Mouse (Mus musculus) heart, embryonic 16.5 days (tissue): ENCODE results near the gene 4930535I16Rik. TPM values are rescaled to one million over a fixed set of nuclear protein-coding genes. Genes with fewer than 3 reads are reported as not detected.

Experiments
- ATAC-seq: fragments of 200-750 bp; cut with Nextera tagmentation; replicated peaks from 2 replicates; pipeline ENCODE4 v1.8.0; 2017; ENCODE audit warnings: moderate number of reproducible peaks; ENCODE audit not compliant: insufficient read depth, low FRiP score; ENCODE audit errors: extremely low read depth
- H3K27ac ChIP-seq: fragments of 300-500 bp; sonication (generic); 2 replicates; pipeline ENCODE4 v1.5.1; 2014; ENCODE audit warnings: mild to moderate bottlenecking, low read length, control low read depth, moderate library complexity
- H3K27me3 ChIP-seq: fragments of 300-500 bp; sonication (generic); 2 replicates; pipeline ENCODE4 v1.6.1; 2014; ENCODE audit warnings: low read length, mixed read lengths; ENCODE audit not compliant: control insufficient read depth, insufficient read depth
- H3K36me3 ChIP-seq: fragments of 300-500 bp; sonication (generic); 2 replicates; pipeline ENCODE4 v1.6.1; 2014; ENCODE audit not compliant: control insufficient read depth, insufficient read depth
- H3K4me1 ChIP-seq: fragments of 300-500 bp; sonication (generic); 2 replicates; pipeline ENCODE4 v1.6.1; 2014; ENCODE audit warnings: low read length, mixed read lengths; ENCODE audit not compliant: control insufficient read depth, insufficient read depth
- H3K4me2 ChIP-seq: fragments of 300-500 bp; sonication (generic); 2 replicates; pipeline ENCODE4 v1.6.1; 2014; ENCODE audit warnings: low read depth, mild to moderate bottlenecking, control low read depth, low read length
- H3K4me3 ChIP-seq: fragments of 300-500 bp; sonication (generic); 2 replicates; pipeline ENCODE4 v1.5.1; 2014; ENCODE audit warnings: mild to moderate bottlenecking, control low read depth, low read length
- H3K9ac ChIP-seq: fragments of 300-500 bp; sonication (generic); 2 replicates; pipeline ENCODE4 v1.6.1; 2014; ENCODE audit warnings: low read length, control low read depth
- H3K9me3 ChIP-seq: fragments of 300-500 bp; sonication (generic); replicated peaks from 2 replicates; pipeline ENCODE4 v1.6.1; 2016; ENCODE audit warnings: low read length; ENCODE audit not compliant: control insufficient read depth
- WGBS: fragments of 180-500 bp; shearing (Covaris S2); extraction: QIAGEN DNeasy Blood & Tissue Kit; methylation state at CpG from one replicate; pipeline ENCODE4 v1.1.7; 2014; 5-methylcytosine and 5-hydroxymethylcytosine counted together
- polyA plus RNA-seq: library from polyadenylated mRNA; unstranded; fragments of >200 nt; fragmentation: Nextera tagmentation; extraction: Ambion mirVana; gene quantifications from 2 replicates; pipeline ENCODE4 v1.2.1, GENCODE M21; 2015

The 4930535I16Rik gene
- not detected in 2 replicates for polyA plus RNA-seq

GRCm38 (mm10) chr4:123917548-123918140 is at the start of gene 4930535I16Rik:
TSS of gene 4930535I16Rik (minus strand) at chr4:123918022.
- Histone ChIP-seq H3K4me2 (peak within 1 kb of the TSS; percentile 81), H3K4me1 (peaks cover 18% of the 10 kb centered on the region), H3K4me3 (peak within 1 kb of the TSS; percentile 98), H3K27me3 (no peaks in the 10 kb centered on the region), H3K36me3 (peaks cover 13% of the 10 kb centered on the region), H3K9me3 (no peaks in the 10 kb centered on the region), H3K27ac (peak within 1 kb of the TSS; percentile 92), H3K9ac (peak within 1 kb of the TSS; percentile 97)
- ATAC-seq: peak; percentile 28
- under 1% methylated on average over 59 of the region's 63 CpGs for WGBS

GRCm38 (mm10) chr4:123962721-123963120 is 44.9 kb upstream of the 4930535I16Rik start:
- WGBS: 62% methylated on average over 9 of the region's 9 CpGs
- Histone ChIP-seq H3K27me3 (no peaks in the 10 kb centered on the region), H3K4me2 (no peak overlapping the region), H3K36me3 (no peaks in the 10 kb centered on the region), H3K4me3 (no peak overlapping the region), H3K9me3 (no peaks in the 10 kb centered on the region), H3K4me1 (peaks cover 3% of the 10 kb centered on the region; the same call in 1 of the 2 replicates), H3K27ac (no peak overlapping the region), H3K9ac (no peak overlapping the region)
- no peak for ATAC-seq

GRCm38 (mm10) chr4:123960955-123961354 is 43.1 kb upstream of the 4930535I16Rik start:
- Histone ChIP-seq H3K27me3 (peaks cover 8% of the 10 kb centered on the region), H3K27ac (no peak overlapping the region), H3K9me3 (no peaks in the 10 kb centered on the region), H3K36me3 (no peaks in the 10 kb centered on the region), H3K9ac (no peak overlapping the region), H3K4me2 (0 out of 2 replicates have a peak overlapping the region, but pooled peaks have one; percentile 13), H3K4me3 (no peak overlapping the region), H3K4me1 (peaks cover 3% of the 10 kb centered on the region; the same call in 1 of the 2 replicates)
- 44% methylated on average over 4 of the region's 4 CpGs for WGBS
- ATAC-seq: no peak

GRCm38 (mm10) chr4:123957891-123958290 is 40.1 kb upstream of the 4930535I16Rik start:
- Histone ChIP-seq H3K36me3 (no peaks in the 10 kb centered on the region), H3K9ac (no peak overlapping the region), H3K4me2 (no peak overlapping the region), H3K4me1 (0 out of 2 replicates have a peak, but pooled peaks cover 3% of the 10 kb centered on the region), H3K4me3 (no peak overlapping the region), H3K27ac (no peak overlapping the region), H3K27me3 (peaks cover 8% of the 10 kb centered on the region), H3K9me3 (no peaks in the 10 kb centered on the region)
- 61% methylated on average over 4 of the region's 4 CpGs for WGBS
- no peak for ATAC-seq

- Histone ChIP-seq H3K9me3 (no peaks in the 10 kb centered on the region), H3K27ac (no peak overlapping the region), H3K4me3 (no peak overlapping the region), H3K9ac (no peak overlapping the region), H3K4me2 (peak overlapping the region; percentile 55), H3K36me3 (no peaks in the 10 kb centered on the region), H3K4me1 (0 out of 2 replicates have a peak, but pooled peaks cover 3% of the 10 kb centered on the region), H3K27me3 (peaks cover 8% of the 10 kb centered on the region)
- ATAC-seq: no peak
- WGBS: 57% methylated on average over 4 of the region's 4 CpGs
Observed at GRCm38 (mm10) chr4:123957492-123957808, 39.6 kb upstream of the 4930535I16Rik start.

- Histone ChIP-seq H3K4me3 (0 out of 2 replicates have a peak overlapping the region, but pooled peaks have one; percentile 11), H3K9me3 (no peaks in the 10 kb centered on the region), H3K4me2 (peak overlapping the region; percentile 55), H3K36me3 (no peaks in the 10 kb centered on the region), H3K27ac (no peak overlapping the region), H3K27me3 (peaks cover 8% of the 10 kb centered on the region), H3K9ac (0 out of 2 replicates have a peak overlapping the region, but pooled peaks have one; percentile 0), H3K4me1 (0 out of 2 replicates have a peak, but pooled peaks cover 3% of the 10 kb centered on the region)
- ATAC-seq: 0 out of 2 replicates have a peak, but pooled peaks have one; percentile 32
- 5% methylated on average over 31 of the region's 31 CpGs for WGBS
Observed at GRCm38 (mm10) chr4:123956703-123957491, 39.1 kb upstream of the 4930535I16Rik start.

- Histone ChIP-seq H3K9ac (no peak overlapping the region), H3K4me1 (no peaks in the 10 kb centered on the region), H3K27me3 (peaks cover 11% of the 10 kb centered on the region), H3K4me3 (no peak overlapping the region), H3K9me3 (no peaks in the 10 kb centered on the region), H3K36me3 (no peaks in the 10 kb centered on the region), H3K4me2 (no peak overlapping the region), H3K27ac (no peak overlapping the region)
- WGBS: 48% methylated on average over 7 of the region's 8 CpGs
- no peak for ATAC-seq
Observed at GRCm38 (mm10) chr4:123952059-123952458, 34.2 kb upstream of the 4930535I16Rik start.

GRCm38 (mm10) chr4:123949649-123950048 is 31.8 kb upstream of the 4930535I16Rik start:
- 0 out of 2 replicates have a peak, but pooled peaks cover 3% of the 10 kb centered on the region for H3K27me3 ChIP-seq
- H3K9ac ChIP-seq: no peak overlapping the region
- H3K4me1 ChIP-seq: no peaks in the 10 kb centered on the region
- no peak for ATAC-seq
- H3K27ac ChIP-seq: no peak overlapping the region
- WGBS: 73% methylated on average over 10 of the region's 10 CpGs
- no peaks in the 10 kb centered on the region for H3K36me3 ChIP-seq
- no peaks in the 10 kb centered on the region for H3K9me3 ChIP-seq
- no peak overlapping the region for H3K4me3 ChIP-seq
- no peak overlapping the region for H3K4me2 ChIP-seq

- no peak for ATAC-seq
- no peak overlapping the region for H3K9ac ChIP-seq
- no peak overlapping the region for H3K4me3 ChIP-seq
- no peak overlapping the region for H3K27ac ChIP-seq
- no peaks in the 10 kb centered on the region for H3K36me3 ChIP-seq
- H3K9me3 ChIP-seq: no peaks in the 10 kb centered on the region
- 85% methylated on average over 6 of the region's 6 CpGs for WGBS
- H3K4me2 ChIP-seq: no peak overlapping the region
- H3K4me1 ChIP-seq: no peaks in the 10 kb centered on the region
- H3K27me3 ChIP-seq: 0 out of 2 replicates have a peak, but pooled peaks cover 3% of the 10 kb centered on the region
Observed at GRCm38 (mm10) chr4:123948901-123949300, 31.1 kb upstream of the 4930535I16Rik start.
